Mouse (Mus musculus): Measurements from ENCODE around the gene Gm16867. TPM values are rescaled to one million over a fixed set of nuclear protein-coding genes. Genes with fewer than 3 reads are reported as not detected.
"Not testable (repeated sequence)": the region's sequence is repeated elsewhere in the genome, so short reads cannot be mapped to it uniquely, and the experiment has no call there.

The Gm16867 gene
- polyA plus RNA-seq, 1 experiment from 2014 or later: not detected

- ATAC-seq (replicated peaks); H3K4me3 ChIP-seq; H3K9ac ChIP-seq (replicated peaks); H3K4me2 ChIP-seq (replicated peaks); H3K36me3 ChIP-seq; H3K27me3 ChIP-seq; H3K4me1 ChIP-seq; H3K9me3 ChIP-seq; H3K27ac ChIP-seq (replicated peaks): not testable (repeated sequence)
Measured at GRCm38 (mm10) chr14:69496259-69496658, 6.9 kb downstream of the Gm16867 start.

GRCm38 (mm10) chr14:69494946-69495345, 8.2 kb downstream of the Gm16867 start:
- not testable (repeated sequence) for H3K4me1 ChIP-seq; H3K9ac ChIP-seq (replicated peaks); H3K4me3 ChIP-seq; H3K9me3 ChIP-seq; ATAC-seq (replicated peaks); H3K36me3 ChIP-seq; H3K27ac ChIP-seq (replicated peaks); H3K27me3 ChIP-seq; H3K4me2 ChIP-seq (replicated peaks)
- no CpG with 5 or more reads among the region's 2 CpGs for WGBS

GRCm38 (mm10) chr14:69494522-69494921, 8.6 kb downstream of the Gm16867 start:
- WGBS: no CpG with 5 or more reads among the region's 3 CpGs

GRCm38 (mm10) chr14:69488001-69488400, 15.2 kb downstream of the Gm16867 start:
- ATAC-seq (replicated peaks); H3K4me2 ChIP-seq (replicated peaks); H3K9me3 ChIP-seq; H3K27ac ChIP-seq (replicated peaks); H3K27me3 ChIP-seq; H3K36me3 ChIP-seq; H3K4me1 ChIP-seq; H3K4me3 ChIP-seq; H3K9ac ChIP-seq (replicated peaks): not testable (repeated sequence)
- no CpG with 5 or more reads among the region's 10 CpGs for WGBS

More at GRCm38 (mm10) chr14:69494522-69494921, 8.6 kb downstream of the Gm16867 start:
- H3K36me3 ChIP-seq; H3K27ac ChIP-seq (replicated peaks); H3K4me3 ChIP-seq; H3K27me3 ChIP-seq; H3K4me1 ChIP-seq; H3K9ac ChIP-seq (replicated peaks); ATAC-seq (replicated peaks); H3K4me2 ChIP-seq (replicated peaks); H3K9me3 ChIP-seq: not testable (repeated sequence)

GRCm38 (mm10) chr14:69485466-69486135, 17.6 kb downstream of the Gm16867 start:
- not testable (repeated sequence) for H3K4me2 ChIP-seq (replicated peaks); H3K9me3 ChIP-seq; H3K4me3 ChIP-seq; H3K27me3 ChIP-seq; H3K9ac ChIP-seq (replicated peaks); H3K27ac ChIP-seq (replicated peaks); H3K4me1 ChIP-seq; ATAC-seq (replicated peaks); H3K36me3 ChIP-seq
- no CpG with 5 or more reads among the region's 18 CpGs for WGBS

GRCm38 (mm10) chr14:69473941-69474646, 29.1 kb downstream of the Gm16867 start:
- H3K4me2 ChIP-seq (replicated peaks); H3K27ac ChIP-seq (replicated peaks); H3K9me3 ChIP-seq; H3K4me1 ChIP-seq; H3K27me3 ChIP-seq; H3K9ac ChIP-seq (replicated peaks); H3K36me3 ChIP-seq; H3K4me3 ChIP-seq; ATAC-seq (replicated peaks): not testable (repeated sequence)
- WGBS: no CpG with 5 or more reads among the region's 11 CpGs

GRCm38 (mm10) chr14:69473322-69473721, 29.8 kb downstream of the Gm16867 start:
- H3K27me3 ChIP-seq; H3K4me2 ChIP-seq (replicated peaks); H3K9ac ChIP-seq (replicated peaks); H3K27ac ChIP-seq (replicated peaks); H3K36me3 ChIP-seq; H3K4me1 ChIP-seq; H3K9me3 ChIP-seq; H3K4me3 ChIP-seq; ATAC-seq (replicated peaks): not testable (repeated sequence)
- no CpG with 5 or more reads among the region's 2 CpGs for WGBS

GRCm38 (mm10) chr14:69470122-69470708, 32.9 kb downstream of the Gm16867 start:
- not testable (repeated sequence) for H3K4me1 ChIP-seq; H3K27me3 ChIP-seq; H3K4me2 ChIP-seq (replicated peaks); H3K9me3 ChIP-seq; H3K4me3 ChIP-seq; H3K9ac ChIP-seq (replicated peaks); ATAC-seq (replicated peaks); H3K27ac ChIP-seq (replicated peaks); H3K36me3 ChIP-seq
- no CpG with 5 or more reads among the region's 8 CpGs for WGBS

- H3K27me3 ChIP-seq; H3K9ac ChIP-seq (replicated peaks); H3K4me3 ChIP-seq; H3K36me3 ChIP-seq; H3K27ac ChIP-seq (replicated peaks); H3K4me1 ChIP-seq; H3K4me2 ChIP-seq (replicated peaks); ATAC-seq (replicated peaks); H3K9me3 ChIP-seq: not testable (repeated sequence)
- no CpG with 5 or more reads among the region's 17 CpGs for whole genome bisulfite sequencing
Measured at GRCm38 (mm10) chr14:69467612-69468366, 35.4 kb downstream of the Gm16867 start.

- WGBS: no CpG with 5 or more reads among the region's 4 CpGs
- H3K9ac ChIP-seq (replicated peaks); H3K27ac ChIP-seq (replicated peaks); H3K9me3 ChIP-seq; H3K4me3 ChIP-seq; H3K36me3 ChIP-seq; H3K4me2 ChIP-seq (replicated peaks); H3K4me1 ChIP-seq; ATAC-seq (replicated peaks); H3K27me3 ChIP-seq: not testable (repeated sequence)
Measured at GRCm38 (mm10) chr14:69464465-69464864, 38.7 kb downstream of the Gm16867 start.

- not testable (repeated sequence) for H3K9me3 ChIP-seq; H3K36me3 ChIP-seq; H3K4me2 ChIP-seq (replicated peaks); H3K27me3 ChIP-seq; H3K4me1 ChIP-seq; H3K9ac ChIP-seq (replicated peaks); ATAC-seq (replicated peaks); H3K27ac ChIP-seq (replicated peaks); H3K4me3 ChIP-seq
- no CpG with 5 or more reads among the region's 5 CpGs for WGBS
Measured at GRCm38 (mm10) chr14:69457691-69458090, 45.5 kb downstream of the Gm16867 start.

- H3K36me3 ChIP-seq; H3K9ac ChIP-seq (replicated peaks); H3K4me3 ChIP-seq; H3K9me3 ChIP-seq; ATAC-seq (replicated peaks); H3K4me2 ChIP-seq (replicated peaks); H3K27me3 ChIP-seq; H3K27ac ChIP-seq (replicated peaks); H3K4me1 ChIP-seq: not testable (repeated sequence)
- whole genome bisulfite sequencing: no CpG with 5 or more reads among the region's 9 CpGs
Measured at GRCm38 (mm10) chr14:69454640-69455039, 48.5 kb downstream of the Gm16867 start.

Measured in forebrain, embryonic 15.5 days (tissue).